Mouse (Mus musculus) heart, embryonic 10.5 days (tissue): ENCODE results near the gene Cend1. TPM values are rescaled to one million over a fixed set of nuclear protein-coding genes. Genes with fewer than 3 reads are reported as not detected.
"Not testable (repeated sequence)": the region's sequence is repeated elsewhere in the genome, so short reads cannot be mapped to it uniquely, and the experiment has no call there.

ENCODE experiments used
- DNase-seq: peaks from one replicate; pipeline ENCODE4 v3.0.0-alpha.2; 2017; ENCODE audit warnings: low spot score
- H3K27ac ChIP-seq: fragments of 300-500 bp; sonication (generic); 2 replicates; pipeline ENCODE4 v1.5.1; 2016; ENCODE audit warnings: mild to moderate bottlenecking
- H3K27me3 ChIP-seq: fragments of 300-500 bp; sonication (generic); 2 replicates; pipeline ENCODE4 v1.6.1; 2016; ENCODE audit warnings: mild to moderate bottlenecking; ENCODE audit not compliant: poor library complexity, insufficient read depth, severe bottlenecking
- H3K36me3 ChIP-seq: fragments of 300-500 bp; sonication (generic); 2 replicates; pipeline ENCODE4 v1.6.1; 2016; ENCODE audit warnings: mild to moderate bottlenecking, moderate library complexity
- H3K4me1 ChIP-seq: fragments of 300-500 bp; sonication (generic); 2 replicates; pipeline ENCODE4 v1.6.1; 2016; ENCODE audit warnings: mild to moderate bottlenecking
- H3K4me3 ChIP-seq: fragments of 300-500 bp; sonication (generic); 2 replicates; pipeline ENCODE4 v1.5.1; 2016; ENCODE audit warnings: mild to moderate bottlenecking, moderate library complexity
- H3K9me3 ChIP-seq: fragments of 300-500 bp; sonication (generic); 2 replicates; pipeline ENCODE4 v1.6.1; 2016; ENCODE audit warnings: mild to moderate bottlenecking, moderate library complexity
- WGBS: fragments of 180-500 bp; shearing (Covaris S2); methylation state at CpG from one replicate; pipeline ENCODE4 v1.1.7; 2016; 5-methylcytosine and 5-hydroxymethylcytosine counted together
- polyA plus RNA-seq: library from polyadenylated mRNA; unstranded; fragments of >200 nt; fragmentation: Nextera tagmentation; extraction: Ambion mirVana; gene quantifications from 2 replicates; pipeline ENCODE4 v1.2.1, GENCODE M21; 2016

The Cend1 gene
- polyA plus RNA-seq, 1 experiment from 2014 or later, result 13.7 TPM

DNA sequence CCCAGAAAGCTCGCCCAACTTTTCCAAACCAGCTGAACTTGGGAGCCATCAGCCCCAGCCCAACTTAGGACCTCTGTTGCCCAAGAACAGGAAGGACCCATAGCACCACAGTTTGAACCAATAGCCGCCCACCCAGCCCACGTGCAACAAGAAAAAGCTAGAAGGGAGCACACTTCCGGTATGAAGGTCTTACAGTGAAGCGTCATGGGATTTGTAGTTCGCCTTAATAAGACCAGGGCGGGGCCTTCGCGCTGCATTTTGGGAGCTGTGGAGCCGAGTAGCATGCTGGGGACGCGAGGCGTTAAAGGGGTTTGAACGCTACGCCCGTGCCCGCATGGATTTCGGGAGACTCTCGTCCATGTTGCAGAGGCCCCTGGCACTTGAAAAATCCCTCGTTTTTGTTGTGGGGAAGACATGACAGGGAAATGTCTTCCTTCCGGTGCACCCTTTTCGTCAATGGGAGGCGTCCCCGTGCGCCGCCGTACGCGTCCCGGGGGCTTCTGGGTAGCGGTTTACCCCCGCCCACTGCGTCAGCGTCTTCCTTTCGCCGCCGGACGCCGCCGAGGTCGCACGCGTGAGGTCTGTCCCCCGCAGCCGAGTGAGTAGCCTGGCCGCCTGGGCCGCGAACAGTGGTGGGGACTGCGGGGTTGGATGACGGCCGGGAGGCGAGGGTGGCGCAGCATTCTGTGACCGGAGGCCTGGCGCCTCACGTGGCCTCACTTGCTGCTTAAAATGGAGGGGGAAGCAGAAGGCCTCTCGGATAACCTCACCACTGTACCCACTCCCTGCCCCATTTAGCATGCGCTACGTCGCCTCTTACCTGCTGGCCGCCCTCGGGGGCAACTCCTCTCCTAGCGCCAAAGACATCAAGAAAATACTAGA is 18.1 kb upstream of the Cend1 start, which contains the start of gene Rplp2:
Gene Rplp2 (plus strand): TSS at position 261 of the 882 bp plus-strand sequence.
- peak; percentile 97 for DNase-seq
- H3K36me3 ChIP-seq, result peaks cover 44% of the 10 kb centered on the region
- peak within 1 kb of the TSS; percentile 84 for H3K4me3 ChIP-seq
- no peaks in the 10 kb centered on the region for H3K9me3 ChIP-seq
- peak within 1 kb of the TSS; percentile 97 for H3K27ac ChIP-seq
- under 1% methylated on average over 63 of the region's 63 CpGs for WGBS
- peaks cover 27% of the 10 kb centered on the region for H3K4me1 ChIP-seq
- no peaks in the 10 kb centered on the region for H3K27me3 ChIP-seq

DNA sequence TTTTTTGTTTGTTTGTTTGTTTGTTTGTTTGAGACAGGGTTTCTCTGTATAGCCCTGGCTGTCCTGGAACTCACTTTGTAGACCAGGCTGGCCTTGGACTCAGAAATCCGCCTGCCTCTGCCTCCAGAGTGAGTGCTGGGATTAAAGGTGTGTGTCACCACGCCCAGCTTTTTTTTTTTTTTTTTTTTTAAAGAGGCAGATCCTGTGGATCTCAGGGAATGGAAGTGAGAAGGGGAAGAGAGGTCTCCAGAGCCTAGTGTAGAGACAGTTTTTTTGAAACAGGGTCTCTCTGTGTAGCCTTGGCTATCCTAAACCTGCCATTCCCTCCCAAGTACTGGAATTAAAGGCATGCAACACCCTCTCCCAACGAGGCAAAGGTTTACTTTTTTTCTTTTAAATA is 17.1 kb upstream of the Cend1 start:
- not testable (repeated sequence) for DNase-seq, H3K9me3 ChIP-seq, H3K27me3 ChIP-seq
- H3K36me3 ChIP-seq, result peaks cover 44% of the 10 kb centered on the region
- 70% methylated on average over 3 of the region's 3 CpGs for WGBS
- H3K4me1 ChIP-seq, result peaks cover 37% of the 10 kb centered on the region
- H3K4me3 ChIP-seq, result peak overlapping the region; percentile 84; the same call in 1 of the 2 replicates
- peak overlapping the region; percentile 97 for H3K27ac ChIP-seq

DNA sequence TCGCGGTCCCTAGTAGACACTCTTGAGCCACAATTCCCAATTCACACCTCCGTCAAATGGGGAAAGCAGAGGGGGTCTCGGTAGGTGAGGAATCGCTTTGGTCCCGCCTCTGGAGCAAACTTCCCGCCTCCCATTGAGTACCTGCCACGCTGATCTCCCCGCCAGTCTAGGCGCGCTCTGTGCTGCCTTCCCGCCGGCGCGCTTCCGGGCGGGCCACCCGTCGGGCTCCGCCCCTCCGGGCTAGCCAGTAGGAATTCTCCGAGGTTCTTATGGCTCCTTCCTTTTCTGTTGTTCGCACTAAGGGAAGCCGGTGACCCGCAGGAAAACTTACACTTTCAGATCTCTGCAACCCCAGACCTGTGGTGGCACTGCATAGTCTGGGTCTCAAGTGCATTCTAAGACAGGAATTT is 14.5 kb upstream of the Cend1 start, which contains the start of gene Pidd1:
Gene Pidd1 (minus strand): TSS at position 198 of the 410 bp plus-strand sequence.
- Histone ChIP-seq H3K4me1 (peaks cover 47% of the 10 kb centered on the region), H3K4me3 (peak within 1 kb of the TSS; percentile 66), H3K27ac (peak within 1 kb of the TSS; percentile 88), H3K27me3 (no peaks in the 10 kb centered on the region), H3K9me3 (no peaks in the 10 kb centered on the region), H3K36me3 (peaks cover 44% of the 10 kb centered on the region)
- under 1% methylated on average over 25 of the region's 25 CpGs for WGBS
- DNase-seq, result peak; percentile 92

DNA sequence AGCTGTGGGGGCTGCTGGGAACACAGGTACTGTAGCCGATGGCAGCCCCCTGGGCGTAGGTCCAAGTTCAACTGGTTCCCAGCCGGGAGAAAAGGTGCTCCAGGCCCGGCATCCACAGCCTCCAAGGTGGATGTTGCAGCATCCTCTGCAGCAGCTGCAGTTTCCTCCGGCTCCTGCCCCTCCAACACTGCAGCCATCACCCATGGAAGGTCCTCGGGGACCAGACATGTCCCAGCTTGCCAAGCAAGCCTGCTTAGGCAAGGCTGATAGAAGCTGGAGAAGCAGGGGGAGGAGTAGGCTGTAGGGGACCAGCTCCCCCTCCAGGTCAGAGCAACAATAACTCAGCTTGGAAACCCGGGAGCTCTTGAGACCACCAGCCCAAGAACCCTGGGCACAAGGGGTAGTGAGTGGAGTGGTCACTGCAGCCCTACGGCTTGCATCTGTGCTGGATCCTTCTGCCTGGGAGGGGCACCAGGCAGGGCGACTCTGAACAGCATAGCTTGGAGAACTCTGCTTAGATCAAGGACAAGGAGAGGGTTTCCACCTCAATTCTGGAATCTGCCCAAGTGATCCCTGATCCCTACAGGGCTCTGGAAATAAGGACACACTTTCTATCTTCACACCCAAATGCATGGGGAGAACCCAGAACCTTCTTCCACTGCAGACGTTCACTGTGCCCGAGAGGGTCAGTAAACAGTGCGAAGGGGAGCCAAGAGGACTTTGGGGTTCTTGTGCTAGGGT is 14.0 kb upstream of the Cend1 start:
- WGBS, result 31% methylated on average over 12 of the region's 12 CpGs
- Histone ChIP-seq H3K4me1 (peaks cover 41% of the 10 kb centered on the region), H3K27me3 (no peaks in the 10 kb centered on the region), H3K4me3 (peak overlapping the region; percentile 66), H3K36me3 (peaks cover 44% of the 10 kb centered on the region), H3K27ac (peak overlapping the region; percentile 88), H3K9me3 (no peaks in the 10 kb centered on the region)
- peak; percentile 76 for DNase-seq

DNA sequence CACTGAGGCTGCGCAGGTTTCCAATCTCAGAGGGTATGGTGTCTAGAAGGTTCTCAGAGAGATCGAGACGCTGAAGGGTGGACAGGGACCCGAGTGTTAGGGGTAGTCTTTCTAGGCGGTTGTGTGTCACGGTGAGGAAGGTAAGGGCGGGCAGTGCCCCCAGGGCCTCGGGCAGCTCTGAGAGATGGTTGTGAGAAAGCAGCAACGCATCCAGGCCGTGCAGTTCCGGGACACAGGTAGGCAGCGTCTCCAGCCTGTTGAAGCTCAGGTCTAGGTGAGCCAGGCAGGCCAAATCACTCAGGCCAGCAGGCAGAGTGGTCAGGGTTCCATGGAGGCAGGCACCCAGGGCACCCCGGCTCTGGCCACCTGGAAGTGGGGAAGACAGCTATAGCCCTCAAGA is 12.9 kb upstream of the Cend1 start:
- Histone ChIP-seq H3K9me3 (no peaks in the 10 kb centered on the region), H3K27ac (peak overlapping the region; percentile 88; the same call in 1 of the 2 replicates), H3K27me3 (no peaks in the 10 kb centered on the region), H3K36me3 (peaks cover 47% of the 10 kb centered on the region), H3K4me1 (peaks cover 41% of the 10 kb centered on the region), H3K4me3 (peak overlapping the region; percentile 66)
- WGBS, result 89% methylated on average over 13 of the region's 13 CpGs
- DNase-seq, result peak; percentile 73

DNA sequence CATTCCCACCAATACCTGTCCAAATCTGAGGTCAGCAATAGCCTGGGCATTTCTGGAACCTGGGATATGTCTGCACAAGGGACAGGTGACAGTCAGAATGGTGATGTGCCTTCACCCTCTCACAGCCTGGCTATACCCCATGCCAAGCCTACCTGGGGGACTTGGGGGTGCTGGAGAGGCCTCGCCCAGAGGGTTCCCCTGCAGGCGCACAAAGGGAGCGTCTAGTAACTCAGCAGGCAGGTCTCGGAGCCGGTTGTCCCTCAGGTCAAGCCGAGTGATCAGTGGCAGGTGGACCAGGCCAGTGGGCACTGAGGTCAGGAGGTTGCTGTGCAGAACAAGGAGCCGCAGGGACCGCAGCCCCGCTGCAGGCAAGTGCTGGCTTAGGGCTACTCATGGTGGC is 12.2 kb upstream of the Cend1 start:
- Histone ChIP-seq H3K4me3 (no peak overlapping the region), H3K27me3 (no peaks in the 10 kb centered on the region), H3K9me3 (no peaks in the 10 kb centered on the region), H3K36me3 (peaks cover 47% of the 10 kb centered on the region), H3K4me1 (peaks cover 47% of the 10 kb centered on the region), H3K27ac (no peak overlapping the region)
- peak; percentile 72 for DNase-seq
- WGBS, result 86% methylated on average over 9 of the region's 9 CpGs

DNA sequence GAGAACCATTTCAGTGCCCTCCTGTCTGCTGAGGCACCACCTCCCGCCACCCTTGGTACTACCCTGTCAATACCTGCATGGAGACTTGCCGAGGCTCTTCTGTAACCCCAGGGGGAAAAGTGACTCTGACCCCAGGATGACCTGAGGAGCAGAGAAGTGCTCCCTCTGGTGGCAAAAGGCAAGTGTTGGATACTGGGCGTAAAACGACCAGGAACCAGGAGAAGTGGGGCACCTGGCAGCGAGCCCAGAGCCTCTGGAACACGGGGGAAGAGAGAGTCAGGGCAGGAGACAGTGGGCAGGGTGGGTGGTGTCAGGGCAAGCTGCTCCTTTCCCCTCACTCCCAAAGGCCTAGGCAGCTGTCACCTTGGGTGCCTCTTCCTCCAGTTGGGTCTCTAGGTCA is 11.3 kb upstream of the Cend1 start:
- no peak for DNase-seq
- H3K4me1 ChIP-seq, result peaks cover 55% of the 10 kb centered on the region

DNA sequence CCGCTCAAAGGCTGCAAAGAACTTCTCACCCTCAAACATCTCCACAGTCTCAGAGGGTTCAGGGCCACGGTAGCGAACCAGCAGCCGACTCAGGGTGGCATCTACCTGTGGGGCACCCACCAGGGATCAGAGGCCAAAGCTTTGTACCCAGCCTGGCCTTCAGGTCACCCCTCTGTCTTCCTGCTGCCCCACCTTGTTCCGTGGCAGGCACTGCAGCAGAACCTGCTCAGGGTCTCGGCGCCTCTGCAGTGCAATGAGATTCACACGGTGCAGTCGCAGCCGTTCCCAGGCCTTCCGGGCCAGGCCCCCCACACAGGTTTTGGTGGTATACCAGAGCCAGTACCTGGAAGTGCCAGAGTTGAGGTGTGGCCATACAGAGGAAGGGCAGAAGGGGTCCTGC is 10.5 kb upstream of the Cend1 start:
- H3K4me1 ChIP-seq, result peaks cover 63% of the 10 kb centered on the region
- no peaks in the 10 kb centered on the region for H3K9me3 ChIP-seq
- H3K27ac ChIP-seq, result no peak overlapping the region
- no peak for DNase-seq
- H3K4me3 ChIP-seq, result no peak overlapping the region
- no peaks in the 10 kb centered on the region for H3K27me3 ChIP-seq
- H3K36me3 ChIP-seq, result peaks cover 47% of the 10 kb centered on the region
- WGBS, result 98% methylated on average over 11 of the region's 11 CpGs

More for the DNA sequence above, 11.3 kb upstream of the Cend1 start:
- no peaks in the 10 kb centered on the region for H3K9me3 ChIP-seq
- 0 out of 2 replicates have a peak overlapping the region, but pooled peaks have one; percentile 12 for H3K27ac ChIP-seq
- H3K36me3 ChIP-seq, result peaks cover 47% of the 10 kb centered on the region
- no peaks in the 10 kb centered on the region for H3K27me3 ChIP-seq
- no peak overlapping the region for H3K4me3 ChIP-seq
- 30% methylated on average over 6 of the region's 6 CpGs for WGBS

DNA sequence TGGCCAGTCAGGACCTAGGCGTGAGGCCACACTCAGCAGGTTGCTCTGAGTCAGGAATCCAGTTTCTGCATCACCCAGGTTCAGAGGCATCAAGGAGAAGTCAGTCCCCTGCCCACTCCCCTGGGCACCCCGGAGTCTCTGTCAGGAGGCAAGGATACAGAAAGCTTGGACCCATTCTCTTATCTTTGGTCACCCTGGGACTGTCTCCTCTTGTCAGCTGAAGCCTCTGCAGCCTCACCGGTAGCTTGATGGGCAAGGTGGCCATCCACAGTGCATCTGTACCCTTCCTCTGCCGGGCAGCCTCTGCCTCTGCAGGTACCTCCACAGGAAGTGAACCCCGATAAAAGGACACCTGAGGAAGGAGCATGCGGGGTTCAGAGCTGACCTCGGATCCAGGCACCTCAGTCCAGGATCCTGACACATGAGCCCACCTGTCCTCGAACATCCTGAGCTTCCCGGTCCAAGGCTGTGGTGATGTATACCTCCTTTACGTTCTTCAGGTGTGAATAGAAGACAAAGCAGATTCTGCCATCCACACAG is 9.9 kb upstream of the Cend1 start:
- no peak for DNase-seq
- Histone ChIP-seq H3K4me3 (no peak overlapping the region), H3K9me3 (no peaks in the 10 kb centered on the region), H3K27me3 (no peaks in the 10 kb centered on the region), H3K4me1 (peaks cover 67% of the 10 kb centered on the region), H3K36me3 (peaks cover 47% of the 10 kb centered on the region), H3K27ac (no peak overlapping the region)
- 92% methylated on average over 10 of the region's 10 CpGs for WGBS

DNA sequence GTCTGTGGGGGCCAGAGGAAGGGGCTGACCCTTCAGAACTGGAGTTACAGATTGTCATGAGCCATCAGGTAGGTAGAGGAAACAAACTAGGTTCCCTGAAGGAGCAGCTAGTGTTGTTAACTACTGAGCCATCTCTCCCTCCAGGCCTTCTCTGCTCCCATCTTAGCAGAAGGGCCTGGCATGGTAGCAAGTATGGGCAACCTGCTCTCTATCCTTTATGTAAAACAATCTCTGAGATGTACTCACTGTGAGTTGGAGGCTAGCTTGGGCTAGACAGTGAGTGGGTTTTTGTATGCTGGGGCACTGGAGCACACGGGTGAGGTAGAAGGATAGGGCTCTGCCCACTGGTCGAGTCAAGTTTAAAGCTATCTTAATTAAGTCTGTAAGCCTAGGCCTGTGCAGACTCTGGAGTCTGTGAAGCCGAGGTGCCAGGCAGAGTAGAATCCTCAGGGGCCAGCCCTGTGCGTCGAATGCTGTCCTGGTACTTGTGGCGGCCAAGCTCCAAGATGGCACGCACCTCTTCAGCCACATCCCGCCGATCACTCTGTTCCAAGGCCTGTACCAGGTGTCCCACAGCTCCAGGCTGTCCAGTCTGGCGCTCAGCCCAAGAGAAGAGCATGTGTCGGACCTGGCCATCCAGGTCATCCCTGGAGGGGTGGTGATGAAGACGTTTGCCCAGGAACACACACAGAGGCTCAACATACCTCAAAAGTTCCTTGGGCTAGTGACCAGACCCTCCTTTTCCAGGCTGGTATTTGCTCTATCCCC is 9.1 kb upstream of the Cend1 start:
- H3K4me1 ChIP-seq, result peaks cover 71% of the 10 kb centered on the region
- no peaks in the 10 kb centered on the region for H3K9me3 ChIP-seq
- H3K27me3 ChIP-seq, result no peaks in the 10 kb centered on the region
- no peak overlapping the region for H3K27ac ChIP-seq
- DNase-seq, result no peak
- 92% methylated on average over 12 of the region's 12 CpGs for WGBS
- no peak overlapping the region for H3K4me3 ChIP-seq
- peaks cover 52% of the 10 kb centered on the region for H3K36me3 ChIP-seq

DNA sequence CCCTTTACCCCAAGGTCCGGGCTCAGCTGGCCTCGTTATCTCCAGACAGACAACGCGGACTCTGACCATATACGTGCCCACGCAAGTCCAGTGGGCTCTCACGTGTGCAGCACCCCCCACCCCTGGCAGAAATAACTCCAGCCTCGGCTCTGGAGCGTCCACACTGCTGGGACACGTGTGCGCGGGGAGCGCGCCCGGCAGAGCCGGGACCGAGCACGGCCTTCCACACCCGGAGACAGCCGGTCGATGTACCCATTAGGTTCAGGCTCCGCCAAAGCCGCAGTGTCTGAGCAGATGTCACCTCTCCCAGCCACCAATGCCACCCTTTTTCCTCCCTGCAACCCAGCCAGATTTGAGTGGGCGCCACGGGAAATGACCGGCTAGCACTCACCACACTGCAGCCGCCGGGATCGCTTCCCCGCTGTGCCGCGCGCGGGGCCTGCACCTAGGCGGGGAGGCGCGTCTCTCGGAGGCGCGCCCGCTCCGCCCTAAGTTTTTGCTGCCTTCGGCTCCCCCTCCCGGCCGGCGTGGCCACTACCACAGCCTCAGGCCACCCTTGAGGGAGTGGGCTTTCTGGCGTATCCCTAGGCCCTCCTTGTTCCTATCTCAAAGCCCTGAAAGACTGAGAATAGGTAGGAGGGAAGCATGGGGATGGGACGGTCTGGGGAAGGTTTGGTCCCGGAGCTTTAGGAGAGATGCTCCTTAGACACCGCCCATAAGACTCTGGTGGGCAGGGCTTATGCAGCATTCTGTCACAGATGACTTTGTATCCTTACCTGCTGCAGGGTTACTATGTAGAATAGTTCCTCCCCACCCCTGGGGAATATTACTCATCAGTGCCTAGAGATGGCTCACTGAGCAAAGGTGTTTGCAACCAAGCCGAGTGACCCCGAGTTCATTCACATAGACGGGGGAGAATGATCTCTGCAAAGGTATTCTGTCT is 8.2 kb upstream of the Cend1 start, which contains the start of gene Slc25a22:
Gene Slc25a22 (minus strand): TSS at position 715 of the 943 bp plus-strand sequence.
- no peaks in the 10 kb centered on the region for H3K9me3 ChIP-seq
- peaks cover 59% of the 10 kb centered on the region for H3K36me3 ChIP-seq
- peaks cover 69% of the 10 kb centered on the region for H3K4me1 ChIP-seq
- peak within 1 kb of the TSS; percentile 87 for H3K27ac ChIP-seq
- peak within 1 kb of the TSS; percentile 69 for H3K4me3 ChIP-seq
- DNase-seq, result peak; percentile 92
- WGBS, result 5% methylated on average over 53 of the region's 53 CpGs
- H3K27me3 ChIP-seq, result no peaks in the 10 kb centered on the region
